Mouse (Mus musculus) cerebellum, adult 2 months (tissue): ENCODE results near the gene Slc6a16.

Source experiments
- CTCF ChIP-seq: fragments of 200-500 bp; IDR thresholded peaks from 2 replicates; pipeline ENCODE4 v1.5.1; 2011; ENCODE audit warnings: low read depth, mild to moderate bottlenecking, control low read depth, low read length, moderate library complexity, borderline replicate concordance; ENCODE audit not compliant: insufficient read depth
- POLR2A ChIP-seq: fragments of 200-500 bp; IDR thresholded peaks from 2 replicates; pipeline ENCODE4 v1.6.1; 2011; ENCODE audit warnings: low read length, control low read depth, borderline replicate concordance; ENCODE audit not compliant: insufficient read depth

- TF ChIP-seq POLR2A: no peak
- no peak for TF ChIP-seq CTCF
These were observed 72.0 kb downstream of the Slc6a16 start for GRCm38 (mm10) chr7:45312686-45313453.
